8 mouse cellular contexts compared by ENCODE assay signal in the genomic region with DNA sequence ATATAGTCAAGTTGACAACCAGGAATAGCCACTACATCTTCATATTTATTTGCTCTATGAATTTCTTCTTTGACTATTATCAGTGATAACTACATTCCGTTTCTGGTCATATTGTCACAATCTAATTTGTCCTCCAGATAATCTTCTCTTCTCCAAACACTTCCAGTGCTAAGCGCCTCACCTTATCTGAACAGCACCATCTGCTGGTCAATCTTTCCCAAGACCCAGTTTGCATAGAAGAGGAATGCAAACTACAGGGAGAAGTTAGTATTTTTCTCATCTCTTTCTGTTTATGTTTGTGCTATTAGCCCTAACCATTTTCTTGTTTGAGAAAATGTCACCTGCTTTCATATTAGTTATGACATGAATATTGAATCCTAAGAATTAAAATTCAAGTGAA.
DNase-seq lines count a peak whose midpoint lies in the region; ATAC-seq and TF ChIP-seq lines count a peak whose summit lies in the region.

No protein-coding gene starts in this region.

- TF ChIP-seq CTCF in midbrain, postnatal 0 days (IDR thresholded peaks at IDR 0.05), result peak; percentile 70

- DNase-seq in heart, postnatal 10 days, result peak; percentile 3 to 29
- DNase-seq in heart, adult 11 months, result no peak
- peak; percentile 61 for DNase-seq in midbrain, postnatal 0 days (ENCODE audit: low spot score)
- peak; percentile 0 to 2 for DNase-seq in adrenal gland, postnatal 36 days
- DNase-seq in neural tube, embryonic 11.5 days (ENCODE audit: low spot score), result peak; percentile 15
- DNase-seq in spleen, adult 12 weeks (ENCODE audit: low spot score), result no peak
- DNase-seq in liver, result no peak

- no peak overlapping the region for H3K4me3 ChIP-seq in midbrain, postnatal 0 days (ENCODE audit: low read depth, low read length)
- H3K4me3 ChIP-seq in midbrain, embryonic 13.5 days (replicated peaks), result no peak overlapping the region
- no peak overlapping the region for H3K4me3 ChIP-seq in neural tube, embryonic 11.5 days (ENCODE audit: low read depth, low read length)

- no peak overlapping the region for H3K4me2 ChIP-seq in midbrain, postnatal 0 days (ENCODE audit: low read depth, low read length, poor library complexity, severe bottlenecking)
- H3K4me2 ChIP-seq in midbrain, embryonic 13.5 days (replicated peaks), result no peak overlapping the region
- no peak overlapping the region for H3K4me2 ChIP-seq in neural tube, embryonic 11.5 days (ENCODE audit: low read depth)

- no peaks in the 10 kb centered on the region for H3K36me3 ChIP-seq in midbrain, postnatal 0 days (ENCODE audit: insufficient read depth, low read length)
- no peaks in the 10 kb centered on the region for H3K36me3 ChIP-seq in midbrain, embryonic 13.5 days
- no peaks in the 10 kb centered on the region for H3K36me3 ChIP-seq in neural tube, embryonic 11.5 days (ENCODE audit: control insufficient read depth, insufficient read depth, low read length)

- no peak overlapping the region for H3K27ac ChIP-seq in midbrain, postnatal 0 days (ENCODE audit: low read depth, low read length)
- no peak overlapping the region for H3K27ac ChIP-seq in midbrain, embryonic 13.5 days
- H3K27ac ChIP-seq in neural tube, embryonic 11.5 days (ENCODE audit: low read depth, low read length), result no peak overlapping the region

- intact Hi-C loops in heart, postnatal 10 days (cut with DNase I), result no loop called here

- H3K9me3 ChIP-seq in midbrain, postnatal 0 days (ENCODE audit: low read length), result no peaks in the 10 kb centered on the region
- no peaks in the 10 kb centered on the region for H3K9me3 ChIP-seq in midbrain, embryonic 13.5 days
- H3K9me3 ChIP-seq in neural tube, embryonic 11.5 days (ENCODE audit: control insufficient read depth, low read length), result no peaks in the 10 kb centered on the region

- no peak overlapping the region for H3K9ac ChIP-seq in midbrain, postnatal 0 days (replicated peaks; ENCODE audit: low read length, poor library complexity, severe bottlenecking)
- H3K9ac ChIP-seq in midbrain, embryonic 13.5 days (replicated peaks), result no peak overlapping the region
- no peak overlapping the region for H3K9ac ChIP-seq in neural tube, embryonic 11.5 days (ENCODE audit: low read length)

- H3K4me1 ChIP-seq in midbrain, postnatal 0 days (ENCODE audit: insufficient read depth, low read length), result no peaks in the 10 kb centered on the region
- no peaks in the 10 kb centered on the region for H3K4me1 ChIP-seq in midbrain, embryonic 13.5 days (replicated peaks)
- H3K4me1 ChIP-seq in neural tube, embryonic 11.5 days (ENCODE audit: control insufficient read depth, insufficient read depth, low read length), result no peaks in the 10 kb centered on the region

- H3K27me3 ChIP-seq in midbrain, postnatal 0 days (ENCODE audit: insufficient read depth, low read length), result no peaks in the 10 kb centered on the region
- no peaks in the 10 kb centered on the region for H3K27me3 ChIP-seq in midbrain, embryonic 13.5 days
- H3K27me3 ChIP-seq in neural tube, embryonic 11.5 days (ENCODE audit: control insufficient read depth, insufficient read depth, low read length), result no peaks in the 10 kb centered on the region

- ATAC-seq in midbrain, postnatal 0 days (ENCODE audit: low FRiP score), result no peak
- ATAC-seq in midbrain, embryonic 13.5 days, result no peak
- ATAC-seq in neural tube, embryonic 11.5 days (ENCODE audit: insufficient read depth, low FRiP score, low TSS enrichment), result no peak

- WGBS in midbrain, postnatal 0 days, result 43% methylated on average over 2 of the region's 2 CpGs
- WGBS in midbrain, embryonic 13.5 days, result 34% methylated on average over 2 of the region's 2 CpGs
- 36% methylated on average over 2 of the region's 2 CpGs for WGBS in neural tube, embryonic 11.5 days

Comparison
In these comparisons a context has a peak if more than half of its experiments do, and no peak if none do; other contexts are left out.
1. DNase-seq: peak in heart, postnatal 10 days (2 of 2), midbrain, postnatal 0 days (single experiment), adrenal gland, postnatal 36 days (2 of 2) and neural tube, embryonic 11.5 days (single experiment); none in heart, adult 11 months (single experiment), spleen, adult 12 weeks (single experiment) and liver (single experiment).